Mouse (Mus musculus): ENCODE data around the gene Gata1.
"Not testable (repeated sequence)": the region's sequence is repeated elsewhere in the genome, so short reads cannot be mapped to it uniquely, and the experiment has no call there.

Gene Gata1

DNA sequence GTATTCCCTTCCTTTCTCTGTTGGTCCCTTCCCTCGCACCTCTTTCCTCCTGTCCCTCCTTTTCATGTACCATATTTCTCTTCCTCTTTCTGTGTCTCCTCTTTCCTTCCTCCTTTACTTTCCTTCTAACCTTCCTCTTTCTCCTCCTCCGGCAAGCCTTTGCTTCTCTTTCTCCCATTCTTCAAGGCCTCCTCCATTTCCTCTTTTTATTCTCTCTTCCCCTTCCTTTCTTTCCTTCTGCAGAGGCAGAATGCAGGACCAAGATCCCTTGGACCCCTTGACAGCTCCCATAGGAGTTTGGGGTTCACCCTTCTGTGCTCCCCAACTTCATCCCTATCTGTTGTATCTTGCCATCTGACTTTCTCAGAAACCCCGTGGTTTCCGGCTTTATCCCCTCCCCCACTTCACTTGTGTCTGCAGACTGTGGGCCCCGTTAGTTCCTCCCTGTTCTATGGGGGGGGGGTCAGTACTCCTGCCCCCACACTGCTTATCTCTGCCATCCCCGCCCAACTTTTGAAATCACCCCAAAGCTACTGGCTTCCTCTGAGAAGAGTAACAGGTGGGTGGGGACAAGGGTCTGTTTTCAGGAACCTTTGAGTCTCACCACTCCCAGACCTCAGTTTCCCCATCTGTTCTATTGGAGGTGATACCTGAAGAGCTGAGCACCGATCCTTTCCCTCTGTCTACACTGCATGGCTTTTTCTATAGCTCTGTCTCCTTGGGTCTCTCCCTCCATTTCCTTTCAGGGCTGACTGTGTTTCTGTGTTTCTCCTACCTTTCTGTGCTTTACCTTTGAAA, 13.8 kb downstream of the Gata1 start:
- no peak for DNase-seq (ENCODE audit: low spot score)

DNA sequence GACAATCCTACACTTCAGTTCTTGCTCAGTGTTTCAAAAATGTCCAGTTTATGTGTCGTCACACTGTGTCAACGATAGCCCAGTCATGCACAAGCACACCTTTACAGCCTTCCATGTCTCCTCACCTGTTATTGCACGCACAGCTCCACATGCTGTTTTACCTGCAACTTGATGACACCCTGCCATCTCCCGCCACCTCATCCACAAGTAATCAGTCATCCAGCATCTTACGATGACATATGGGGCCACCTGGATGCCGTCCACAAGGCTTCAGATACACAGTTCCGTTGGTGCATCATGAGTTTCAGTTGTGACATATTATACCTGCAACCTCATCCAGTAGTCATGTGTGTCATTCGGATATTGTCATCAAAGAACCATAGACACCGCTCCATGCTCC, 19.0 kb downstream of the Gata1 start:
- no peak for DNase-seq (ENCODE audit: low spot score)

DNA sequence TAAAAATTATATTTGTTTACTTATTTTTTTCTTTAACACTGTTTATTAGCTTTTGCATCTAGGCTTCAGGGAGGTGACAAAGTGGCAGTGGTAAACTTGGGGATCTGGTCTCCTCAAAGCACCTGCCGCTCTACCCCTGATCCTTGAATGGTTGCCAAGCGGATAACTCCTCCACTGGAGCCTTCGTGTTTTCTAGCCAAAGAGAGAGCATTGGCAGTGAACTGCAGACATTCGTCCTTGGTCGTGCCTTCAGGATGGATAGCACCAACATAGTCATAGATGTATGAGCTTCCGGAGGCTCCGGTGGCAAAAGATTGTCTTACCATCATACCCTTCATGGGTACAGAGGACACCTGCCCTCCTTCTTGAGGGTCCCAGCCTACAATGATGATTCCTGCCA, 27.8 kb downstream of the Gata1 start:
- DNase-seq (ENCODE audit: low spot score): no peak

DNA sequence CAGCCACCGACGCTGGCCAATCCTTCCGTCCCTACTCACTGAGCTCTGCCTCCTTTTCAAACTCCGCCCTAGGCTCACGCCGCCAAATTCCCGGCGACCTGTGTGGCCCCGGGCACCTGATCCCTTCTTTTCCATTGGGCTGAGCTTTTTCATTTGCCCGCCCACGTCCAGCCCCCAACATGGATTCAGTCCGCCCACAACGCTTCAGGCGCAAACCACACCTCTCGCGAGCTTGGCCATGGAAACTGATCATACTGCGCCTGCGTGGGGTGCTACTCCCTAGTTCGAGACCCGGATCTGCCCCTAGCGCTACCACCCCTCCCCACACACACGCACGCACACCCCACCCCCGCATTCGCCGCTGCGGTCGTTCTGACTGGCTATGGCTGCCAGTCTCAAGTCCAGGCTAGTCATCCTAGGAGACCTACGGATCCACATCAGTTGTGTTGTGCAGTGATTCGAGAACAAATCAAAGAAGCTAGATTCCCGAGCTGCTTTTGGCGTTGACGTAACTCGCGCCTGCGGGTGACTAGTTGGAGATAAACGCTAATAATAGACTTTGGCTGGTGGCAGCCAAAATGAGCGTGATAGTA, 29.9 kb downstream of the Gata1 start:
- DNase-seq (ENCODE audit: low spot score): peak; percentile 82

DNA sequence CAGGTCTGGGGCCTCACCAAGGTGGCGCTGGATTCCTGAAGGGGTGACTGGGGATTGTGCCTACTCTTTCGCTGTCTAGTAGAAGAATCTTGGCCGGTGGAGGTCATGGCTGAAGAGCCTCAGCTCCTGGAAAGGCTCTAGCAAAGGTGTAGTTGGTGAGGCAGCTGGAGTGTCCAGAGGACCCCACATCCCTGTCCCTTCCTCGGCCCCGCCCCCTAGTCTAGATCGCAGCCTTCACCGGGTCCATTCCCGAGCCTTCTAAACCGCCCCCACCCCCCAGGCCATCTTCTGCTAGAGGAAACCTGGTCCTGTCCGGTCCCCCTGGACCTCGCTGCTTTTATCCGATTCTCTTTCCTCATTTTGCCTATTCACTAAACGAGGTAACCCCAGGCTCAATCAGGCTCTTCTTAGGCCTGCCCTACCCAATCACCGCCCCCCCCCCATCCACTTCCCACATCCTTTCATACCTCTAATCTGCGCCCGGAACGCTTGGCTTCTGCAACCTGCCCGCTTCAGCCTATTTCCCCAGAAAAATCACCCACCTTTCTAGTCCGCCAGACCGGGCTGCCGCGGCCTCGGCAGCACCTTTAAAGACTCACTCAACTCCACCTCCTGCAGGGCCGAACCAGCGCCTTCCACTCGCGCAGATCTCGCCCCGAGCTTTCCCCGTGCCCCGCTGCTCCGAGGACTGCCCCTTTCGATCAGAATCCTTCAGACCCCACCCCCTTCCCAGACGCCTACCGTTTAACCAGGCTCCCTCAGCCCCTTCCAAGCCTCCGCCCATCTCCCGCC, 30.6 kb downstream of the Gata1 start, which contains the start of gene Hdac6:
Gene Hdac6 (minus strand): TSS at position 782 of the 792 bp plus-strand sequence.
- no peak for DNase-seq (ENCODE audit: low spot score)

DNA sequence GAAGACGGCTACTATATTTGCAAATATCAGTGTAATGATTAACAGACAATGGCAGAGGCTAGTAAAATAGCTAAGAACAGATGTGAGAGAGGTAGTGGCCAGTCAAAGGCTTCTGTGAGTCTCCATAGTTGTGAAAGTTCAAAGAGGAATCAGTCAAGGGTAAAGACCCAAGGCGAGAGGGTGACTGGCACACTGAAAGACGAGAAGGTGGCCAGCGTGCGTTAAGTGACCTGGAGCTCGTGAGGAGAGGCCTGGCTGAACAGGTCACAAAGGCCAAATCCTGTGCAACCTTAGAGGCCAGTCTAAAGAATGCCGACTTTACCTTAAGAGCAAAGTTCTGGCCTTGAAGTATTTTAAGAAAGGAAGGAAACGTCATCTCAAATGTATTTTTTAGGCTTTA, 32.3 kb downstream of the Gata1 start:
- DNase-seq (ENCODE audit: low spot score): no peak

DNA sequence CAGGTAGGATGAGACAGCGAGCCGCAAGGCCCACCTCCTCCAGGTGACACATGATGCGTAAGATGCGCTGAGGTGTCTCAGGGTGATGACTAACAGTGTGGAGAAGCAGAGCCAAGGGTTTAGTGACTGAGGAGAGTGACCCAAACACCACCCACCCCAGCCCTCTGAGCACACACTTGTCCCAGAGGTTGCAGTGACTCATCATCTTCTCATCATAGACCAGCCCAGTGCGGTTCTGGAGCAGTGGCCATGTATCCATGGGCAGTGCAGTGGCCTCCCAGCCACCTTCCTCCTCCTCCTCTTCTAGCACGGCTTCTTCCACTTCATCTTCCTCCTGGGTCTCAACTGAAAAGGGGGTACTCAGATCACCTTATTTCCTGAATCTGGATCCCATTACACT, 40.2 kb downstream of the Gata1 start:
- no peak for DNase-seq (ENCODE audit: low spot score)

DNA sequence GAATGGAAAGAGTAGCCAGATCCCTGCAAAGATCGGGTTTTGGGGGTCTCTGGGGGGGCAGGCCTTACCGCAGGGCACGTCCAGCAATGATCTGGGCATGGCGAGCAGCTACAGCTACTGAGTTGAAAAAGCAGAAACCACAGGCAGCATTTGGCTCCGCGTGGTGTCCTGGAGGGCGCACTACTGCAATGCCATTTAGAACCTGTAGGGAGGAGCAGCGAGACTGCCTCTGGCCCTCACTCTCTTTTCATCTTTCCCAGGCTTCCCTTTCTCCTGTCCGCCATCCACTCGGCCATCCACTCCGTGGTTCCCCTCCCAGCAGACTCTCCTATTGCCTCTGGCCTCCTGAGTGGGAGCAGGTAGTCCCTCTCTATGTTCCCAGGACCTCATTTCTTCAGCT, 41.0 kb downstream of the Gata1 start:
- DNase-seq (ENCODE audit: low spot score): no peak

DNA sequence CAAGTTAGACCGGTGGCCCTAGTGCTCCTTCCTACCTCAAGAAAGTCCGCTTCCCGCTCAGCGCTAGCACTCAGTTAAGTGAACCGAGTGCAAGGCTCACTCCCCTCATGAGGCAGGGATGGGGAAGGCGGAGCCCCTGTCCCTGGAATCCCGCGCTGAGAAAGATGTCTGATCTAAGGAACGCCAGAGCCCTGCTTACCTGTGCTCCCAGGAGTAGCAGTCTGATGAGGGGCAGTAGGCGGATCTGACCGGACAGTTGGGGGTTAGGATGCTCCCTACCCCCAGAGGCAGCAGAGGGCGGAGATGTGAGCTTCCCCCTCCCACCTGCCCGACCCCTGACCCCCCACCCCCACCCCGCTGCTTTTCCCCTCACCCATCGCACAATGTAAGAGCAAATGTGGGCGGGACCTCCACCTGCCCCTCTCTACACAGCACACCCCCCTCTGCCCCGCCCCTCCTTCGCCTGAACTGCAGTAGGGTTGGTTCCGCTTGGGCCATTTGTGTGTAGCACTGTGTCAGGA, 49.5 kb downstream of the Gata1 start, which contains the start of gene Eras:
Gene Eras (minus strand): TSS at position 338 of the 521 bp plus-strand sequence.
- DNase-seq (ENCODE audit: low spot score): no peak

DNA sequence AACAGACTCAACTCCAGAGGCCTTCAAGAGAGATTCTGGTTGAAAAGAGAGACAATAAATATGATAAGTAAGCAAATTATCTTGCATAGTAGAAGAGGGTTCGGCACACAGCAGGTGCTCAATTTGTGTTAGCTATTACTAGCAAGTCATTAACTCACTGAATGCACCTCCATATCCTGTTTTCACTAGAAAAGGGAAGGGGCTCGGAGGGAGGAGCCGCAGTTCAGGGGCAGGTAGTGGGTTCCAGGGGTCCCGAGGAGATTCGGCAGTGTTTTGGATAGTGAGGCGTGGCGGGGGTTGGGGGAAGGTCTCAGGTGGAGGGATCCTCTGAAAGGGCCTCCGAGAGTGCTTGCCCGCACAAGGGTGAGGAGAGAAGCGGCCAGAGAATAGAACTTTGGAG, 50.8 kb downstream of the Gata1 start:
- no peak for DNase-seq (ENCODE audit: low spot score)

DNA sequence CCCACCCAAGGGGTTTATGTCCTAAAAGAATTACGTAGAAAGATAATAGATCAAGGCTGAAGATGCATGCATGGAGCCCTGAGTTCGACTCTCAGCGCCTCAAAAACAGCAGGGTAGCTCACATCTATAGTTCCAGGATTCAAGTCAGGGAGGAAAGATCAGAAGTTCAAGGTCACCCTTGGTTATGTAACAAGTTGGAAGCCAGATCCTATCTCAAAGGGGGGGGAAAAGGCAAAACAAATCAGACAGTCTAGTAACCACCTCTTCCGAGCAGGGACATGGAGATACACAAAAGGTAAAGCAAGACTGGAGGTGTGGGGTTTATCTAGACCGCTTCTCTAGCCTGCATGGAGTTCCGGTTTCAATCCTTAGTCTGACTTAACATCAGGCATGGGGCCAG, 51.6 kb downstream of the Gata1 start:
- DNase-seq (ENCODE audit: low spot score): no peak

DNA sequence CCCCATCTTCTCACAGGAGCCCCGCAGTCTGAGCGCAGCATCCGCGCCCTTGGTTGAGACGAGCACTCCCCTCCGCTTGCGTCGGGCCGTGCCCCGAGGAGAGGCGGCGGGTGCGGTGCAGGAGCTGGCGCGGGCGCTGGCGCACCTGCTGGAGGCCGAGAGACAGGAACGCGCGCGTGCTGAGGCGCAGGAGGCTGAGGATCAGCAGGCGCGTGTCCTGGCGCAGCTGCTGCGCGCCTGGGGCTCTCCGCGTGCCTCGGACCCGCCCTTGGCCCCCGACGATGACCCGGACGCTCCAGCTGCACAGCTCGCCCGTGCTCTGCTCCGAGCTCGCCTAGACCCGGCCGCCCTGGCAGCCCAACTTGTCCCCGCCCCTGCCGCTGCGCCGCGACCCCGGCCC, 55.8 kb downstream of the Gata1 start:
- DNase-seq (ENCODE audit: low spot score): no peak

DNA sequence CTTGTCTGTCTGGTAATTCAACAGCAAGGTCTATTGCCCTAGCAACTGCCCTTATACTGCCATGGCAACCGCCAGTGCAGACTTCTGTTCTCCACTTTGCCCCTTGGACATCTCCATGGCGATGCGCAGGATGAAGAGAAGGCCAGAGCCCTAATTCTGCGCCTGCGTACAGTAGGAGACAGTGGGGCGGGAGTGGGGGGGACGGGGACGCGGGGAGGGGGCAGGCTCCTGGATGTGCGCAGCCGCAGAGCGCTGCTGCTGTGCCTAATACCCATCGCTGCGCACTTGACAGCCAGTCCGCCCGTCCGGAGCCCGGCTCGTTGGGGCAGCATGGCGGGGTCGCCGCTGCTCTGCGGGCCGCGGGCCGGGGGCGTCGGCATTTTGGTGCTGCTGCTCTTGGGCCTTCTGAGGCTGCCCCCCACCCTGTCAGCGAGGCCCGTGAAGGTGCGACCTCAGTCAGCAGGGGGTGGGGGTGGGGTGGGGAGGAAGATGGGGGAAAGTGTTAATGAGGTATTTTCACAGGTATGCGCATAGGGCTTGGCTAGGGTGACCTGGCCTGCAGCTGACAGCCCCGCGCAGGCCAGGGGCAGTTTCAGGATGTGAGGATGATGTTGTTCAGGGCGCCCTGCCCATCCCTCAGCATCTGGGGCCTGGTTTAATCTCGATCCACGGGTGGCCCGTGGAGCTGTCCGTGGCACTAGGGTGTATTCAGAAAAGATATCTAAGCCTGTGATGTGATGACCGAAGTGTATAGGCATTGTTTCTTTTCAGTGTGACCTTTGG, 58.1 kb downstream of the Gata1 start, which contains the start of gene Pcsk1n:
Gene Pcsk1n (plus strand): TSS at position 222 of the 783 bp plus-strand sequence.
- DNase-seq (ENCODE audit: low spot score): no peak

DNA sequence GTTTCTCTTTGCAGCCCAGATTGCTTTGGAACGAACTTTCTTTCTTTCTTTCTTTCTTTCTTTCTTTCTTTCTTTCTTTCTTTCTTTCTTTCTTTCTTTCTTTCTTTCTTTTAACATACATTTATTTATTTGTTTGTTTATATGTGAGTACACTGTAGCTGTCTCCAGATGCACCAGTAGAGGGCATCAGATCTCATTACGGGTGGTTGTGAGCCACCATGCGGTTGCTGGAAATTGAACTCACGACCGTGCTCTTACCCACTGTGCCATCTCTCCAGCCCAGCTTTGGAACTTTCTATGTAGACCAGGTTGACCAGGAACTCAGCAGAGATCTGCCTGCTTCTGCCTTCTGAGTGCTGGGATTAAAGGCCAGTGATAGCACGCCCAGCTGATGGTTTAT, 59.9 kb downstream of the Gata1 start:
- DNase-seq (ENCODE audit: low spot score): not testable (repeated sequence)

DNA sequence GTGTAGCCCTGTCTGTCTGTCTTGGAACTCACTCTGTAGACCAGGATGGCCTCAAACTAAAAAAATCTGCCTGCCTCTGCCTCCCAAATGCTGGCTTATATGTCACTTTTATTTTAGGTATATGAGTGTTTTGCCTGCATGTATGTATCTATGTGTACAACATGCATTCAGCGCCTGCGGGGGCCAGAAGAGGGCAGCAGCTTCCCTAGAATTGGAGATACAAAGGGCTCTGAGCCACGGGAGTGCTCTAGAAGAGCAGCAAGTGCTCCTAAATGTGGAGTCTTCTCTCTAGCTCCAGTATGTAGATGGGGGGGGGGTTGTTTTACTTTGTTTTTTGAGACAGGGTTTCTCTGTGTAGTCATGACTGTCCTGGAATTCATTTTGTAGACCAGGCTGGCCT, 62.2 kb downstream of the Gata1 start:
- not testable (repeated sequence) for DNase-seq (ENCODE audit: low spot score)

DNA sequence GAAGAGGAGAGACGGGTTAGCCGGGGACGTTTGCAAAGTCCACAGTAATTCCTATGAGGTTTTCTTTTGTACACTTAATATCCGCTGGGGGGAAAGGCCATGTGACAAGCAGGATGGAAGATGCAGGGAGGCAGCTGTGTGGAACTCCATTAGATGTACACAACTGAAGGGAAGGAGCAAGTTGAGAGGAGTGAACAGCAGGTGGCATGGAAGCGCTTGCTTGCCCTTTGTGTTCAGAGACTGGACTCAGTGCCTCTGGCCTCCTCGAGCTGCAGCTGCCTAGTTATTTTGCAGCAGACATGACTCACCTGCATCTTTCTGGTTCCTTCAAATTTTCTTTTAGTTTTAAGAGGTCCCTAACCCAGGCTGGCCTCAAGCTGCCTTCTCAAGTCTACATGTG, 67.4 kb downstream of the Gata1 start:
- no peak for DNase-seq (ENCODE audit: low spot score)

Data from ovary, postnatal 14 days (tissue).